Mouse (Mus musculus) cerebellum, postnatal 36 days (tissue): Measurements from ENCODE around the gene 6330409D20Rik.

ENCODE experiments used
- DNase-seq, 2 experiments: peaks; one replicate each; pipeline ENCODE4 v3.0.0; 2021 to 2022; ENCODE audit warnings: mixed read lengths in 2 of 2

Gene 6330409D20Rik

DNA sequence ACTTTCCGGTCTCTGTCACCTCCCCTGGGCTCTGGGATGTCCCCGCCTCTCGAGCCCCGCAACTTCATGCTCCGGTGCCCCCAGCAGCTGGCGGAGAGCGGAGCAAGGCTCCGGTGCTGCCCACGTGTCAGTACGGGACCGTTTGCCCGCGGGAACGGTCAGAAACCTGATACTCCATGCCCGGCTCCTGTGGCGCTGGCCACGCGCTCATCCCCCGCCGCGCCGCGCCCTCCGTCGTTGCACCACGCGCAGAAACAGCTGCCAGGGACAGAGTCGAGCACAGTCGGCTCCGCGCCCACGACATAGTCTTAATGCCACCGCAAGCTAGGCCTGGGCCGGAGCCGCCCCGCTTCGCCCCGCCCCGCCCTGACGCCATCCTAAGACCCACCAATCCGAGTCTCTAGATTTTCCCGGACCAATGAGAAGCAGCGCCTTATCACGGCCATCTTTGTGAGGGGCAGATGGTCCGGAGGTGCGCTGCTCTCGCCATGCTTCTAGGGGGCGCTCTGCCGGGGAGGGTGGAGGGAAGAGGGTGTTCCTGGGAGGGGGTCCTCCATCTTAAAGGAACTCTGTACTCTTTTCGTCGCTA lies 46.9 kb downstream of the 6330409D20Rik start:
- peak; percentile 89 to 94 for DNase-seq

DNA sequence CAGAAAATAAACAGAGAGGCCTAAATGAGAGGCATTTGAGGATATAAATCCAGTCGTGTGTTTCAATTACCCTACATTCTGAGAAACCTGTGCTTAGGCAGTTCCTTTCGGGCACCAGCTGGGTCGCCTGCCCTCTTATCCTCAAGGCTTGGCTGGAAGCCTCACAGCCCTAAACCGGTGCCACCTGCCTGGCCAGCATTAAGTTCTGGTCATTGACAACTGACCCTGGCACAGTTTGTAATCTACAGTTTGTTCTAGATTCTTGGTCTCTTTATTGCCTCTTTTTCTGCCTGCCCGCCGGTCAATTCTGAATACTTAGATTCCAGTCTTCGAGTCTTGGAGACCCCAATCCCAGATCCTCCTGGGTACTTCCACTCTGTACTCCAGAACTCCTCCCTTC lies 47.5 kb downstream of the 6330409D20Rik start:
- no peak for DNase-seq

DNA sequence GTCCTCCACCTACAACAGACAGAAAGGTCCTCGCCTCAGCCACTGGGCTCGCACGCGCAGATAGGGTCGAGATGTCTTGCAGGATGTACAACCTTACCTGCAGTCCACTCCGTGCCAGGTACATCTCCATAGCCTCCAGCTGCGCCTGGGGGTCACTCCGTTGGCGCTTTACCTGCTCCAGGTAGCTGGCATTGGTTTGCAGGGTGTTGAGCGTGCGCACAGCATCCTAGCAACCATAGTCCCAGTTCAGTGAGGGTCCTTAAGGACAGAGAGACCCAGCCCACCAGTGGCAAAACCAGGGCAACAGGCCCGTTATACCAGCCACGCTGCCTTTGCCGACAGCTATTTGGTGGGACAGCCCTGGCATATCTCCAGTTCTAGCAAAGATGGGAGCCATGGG lies 48.3 kb downstream of the 6330409D20Rik start:
- no peak for DNase-seq

DNA sequence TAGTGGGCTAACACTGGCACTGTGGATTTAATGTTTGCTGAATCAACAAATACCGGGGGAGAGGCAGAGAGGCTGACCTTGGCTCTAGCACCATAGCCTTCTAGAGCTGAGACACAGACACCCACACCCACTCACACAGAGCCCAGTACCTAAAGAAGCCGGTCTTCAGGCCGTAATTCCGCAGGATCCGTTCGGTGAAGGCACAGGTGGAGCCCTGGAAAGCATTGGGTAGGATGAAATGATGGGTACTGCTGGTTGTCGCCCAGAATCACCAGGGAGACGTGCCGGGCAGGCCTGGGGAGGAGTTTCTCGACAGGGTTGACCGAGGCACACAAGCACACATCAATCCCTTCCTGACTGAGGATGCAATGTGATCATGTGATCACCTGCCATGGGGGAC lies 49.8 kb downstream of the 6330409D20Rik start:
- no peak for DNase-seq

DNA sequence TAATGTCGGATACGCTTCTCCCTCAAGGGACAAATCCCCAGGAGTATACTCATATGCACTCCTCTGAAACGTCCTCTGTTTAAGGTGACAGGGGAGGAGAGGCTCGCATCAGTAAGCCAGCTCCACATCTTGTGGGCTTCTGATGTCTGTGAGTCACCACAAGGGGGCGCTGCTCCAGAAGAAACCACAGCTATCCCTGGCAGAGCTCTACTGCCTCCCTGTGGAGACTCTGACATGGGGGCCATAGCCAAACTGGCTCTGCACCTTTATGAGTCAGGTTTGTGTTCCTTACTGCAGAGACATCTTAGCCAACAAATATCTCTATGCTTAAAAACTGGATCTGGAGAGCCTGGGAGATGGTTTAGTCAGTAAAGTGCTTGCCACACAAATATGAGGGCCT lies 51.4 kb downstream of the 6330409D20Rik start:
- peak; percentile 91 to 93 for DNase-seq

DNA sequence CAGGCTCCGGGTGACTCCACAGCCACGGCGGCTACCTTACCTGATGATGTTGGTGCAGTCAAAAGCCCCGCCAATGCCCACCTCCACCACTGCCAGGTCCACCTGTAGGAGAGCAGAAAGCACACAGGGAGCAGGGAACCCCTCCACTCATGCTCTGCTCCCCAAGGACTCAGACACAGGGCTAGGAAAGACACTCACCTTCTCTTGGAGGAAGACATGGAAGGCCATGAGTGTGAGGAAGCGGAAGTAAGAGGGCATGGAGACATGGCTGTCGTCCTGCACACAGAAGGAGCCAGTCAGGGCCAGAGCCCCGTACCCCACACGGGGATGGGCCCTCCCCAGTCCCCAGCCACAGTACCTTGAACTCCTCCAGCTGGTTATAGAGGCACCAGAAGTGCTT lies 53.3 kb downstream of the 6330409D20Rik start:
- DNase-seq, result no peak

DNA sequence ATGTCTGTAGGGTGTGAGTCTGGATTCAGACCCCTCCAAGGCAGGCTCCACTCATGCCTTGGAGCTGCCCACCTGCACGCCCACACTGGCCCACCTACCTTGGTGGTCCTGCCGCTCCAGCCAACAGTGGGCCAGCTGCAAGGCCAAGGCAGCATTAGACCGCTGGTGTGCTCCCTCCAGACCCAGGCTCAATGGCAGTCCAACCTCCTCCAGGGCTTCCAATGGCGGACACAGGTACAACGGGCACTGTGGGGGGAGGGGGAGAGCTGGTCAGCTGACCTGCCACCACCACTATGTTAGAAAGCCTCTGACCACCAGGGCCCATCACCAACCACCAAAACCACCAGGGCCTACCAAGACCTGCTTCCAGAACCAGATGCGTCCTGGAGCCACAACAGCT lies 54.2 kb downstream of the 6330409D20Rik start:
- DNase-seq, result no peak

DNA sequence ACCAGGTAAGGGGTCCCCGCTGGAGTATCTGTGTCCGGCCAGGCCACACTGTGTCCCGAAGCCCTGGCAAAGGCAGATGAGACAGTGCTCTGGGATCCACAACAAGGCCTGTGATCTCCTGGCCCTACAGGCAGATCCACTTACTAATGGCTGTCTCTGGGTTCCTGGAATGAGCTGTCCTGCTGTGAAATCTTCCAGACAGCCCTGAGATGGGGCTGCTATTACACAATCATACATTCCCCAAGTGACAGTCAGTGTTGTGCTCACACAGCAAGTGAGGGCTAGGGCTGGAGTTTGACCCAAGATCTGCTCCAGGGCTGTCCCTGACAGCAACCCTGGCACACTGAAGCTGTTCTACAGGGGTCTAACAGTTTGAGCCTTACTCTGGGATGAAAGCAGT lies 55.0 kb downstream of the 6330409D20Rik start:
- DNase-seq, result no peak

DNA sequence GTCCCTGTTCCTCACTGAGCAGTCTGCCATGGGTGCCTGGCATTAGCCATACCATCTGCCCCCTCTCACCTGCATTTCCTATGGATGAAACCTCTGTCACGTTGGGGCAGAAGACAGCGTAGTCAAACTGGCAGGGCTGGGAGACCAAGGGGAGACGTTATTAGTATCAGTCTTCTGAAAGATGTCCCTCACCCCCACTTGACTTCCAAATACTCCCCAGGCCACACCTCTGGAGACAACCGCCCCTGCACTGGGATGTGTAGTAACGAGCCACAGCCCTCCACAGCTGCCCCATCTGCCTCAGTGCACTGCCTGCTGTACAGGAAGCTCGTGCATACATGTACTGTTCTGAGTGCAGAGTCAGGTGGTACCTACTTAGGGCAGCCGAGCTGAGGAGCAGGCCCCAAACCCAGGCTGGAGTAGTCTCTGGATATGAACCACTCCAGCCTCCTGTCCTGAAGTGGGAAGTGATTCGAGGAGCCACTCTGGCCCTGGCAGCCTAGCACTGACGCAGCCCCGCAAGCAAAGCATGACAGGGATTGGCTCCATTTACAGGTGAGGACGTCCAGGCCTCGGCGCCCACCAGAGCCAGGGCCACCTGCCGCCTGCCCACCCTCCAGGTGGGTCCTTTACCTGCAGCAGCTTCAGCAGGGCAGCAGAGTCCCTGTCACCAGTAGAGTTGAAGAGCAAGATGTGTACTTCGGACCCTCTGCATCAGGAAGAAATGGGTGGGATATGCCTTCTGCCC lies 56.0 kb downstream of the 6330409D20Rik start:
- DNase-seq, result no peak

DNA sequence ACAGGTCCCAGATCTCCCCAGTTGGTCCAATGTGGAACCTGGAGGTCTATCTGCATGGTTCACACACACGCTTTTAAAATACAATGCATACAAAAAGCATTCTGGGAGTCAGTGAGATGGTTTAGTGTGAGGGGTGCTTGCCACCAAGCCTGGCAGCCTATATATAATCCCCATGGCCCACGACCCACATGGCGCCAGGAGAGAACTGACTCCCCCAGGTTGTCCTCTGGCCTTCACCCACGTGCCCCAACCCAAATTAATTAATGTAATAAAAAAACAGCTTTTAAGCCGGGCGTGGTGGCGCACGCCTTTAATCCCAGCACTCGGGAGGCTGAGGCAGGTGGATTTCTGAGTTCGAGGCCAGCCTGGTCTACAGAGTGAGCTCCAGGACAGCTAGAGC lies 57.1 kb downstream of the 6330409D20Rik start:
- no peak for DNase-seq

DNA sequence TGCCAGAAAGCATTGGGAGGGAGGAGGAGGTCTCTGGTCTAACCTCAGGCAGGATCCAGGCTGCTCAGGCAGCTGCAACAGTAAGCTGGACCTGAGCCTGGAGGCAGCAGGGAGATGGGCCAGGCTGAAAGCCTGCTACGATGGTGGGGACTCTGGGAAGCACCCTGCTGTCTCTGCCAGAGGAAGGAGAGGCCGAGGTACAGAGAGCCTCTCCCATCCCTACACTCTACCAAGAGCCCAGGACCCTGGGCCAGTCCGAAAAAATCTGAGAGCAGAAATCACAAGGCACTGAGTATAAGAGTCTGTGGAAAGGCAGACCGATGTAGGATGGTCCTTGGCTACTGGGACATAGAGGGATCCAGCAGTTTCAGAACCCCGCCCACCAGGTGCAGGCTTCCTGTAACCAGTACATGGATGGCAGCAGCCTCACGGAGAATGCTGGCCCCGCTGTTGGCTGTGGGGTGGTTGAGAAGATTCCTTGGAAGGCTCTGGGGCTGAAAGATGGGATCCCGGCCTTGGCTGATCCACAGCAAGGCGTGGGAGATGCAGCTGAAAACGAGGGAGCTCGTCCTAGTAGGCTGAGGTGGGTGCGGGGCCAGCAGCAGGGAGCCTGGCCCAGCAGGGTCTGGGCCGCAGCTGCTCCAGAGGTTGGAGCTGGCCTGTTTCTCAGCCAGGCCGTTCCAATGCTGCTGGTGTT lies 57.9 kb downstream of the 6330409D20Rik start:
- no peak for DNase-seq
